In genomic region chr19:6389803-6390202, GRCm38 (mm10) we compare ENCODE assay signal across 8 mouse cellular contexts. TPM values are rescaled to one million over a fixed set of nuclear protein-coding genes. Genes with fewer than 3 reads are reported as not detected.
DNase-seq lines count a peak whose midpoint lies in the region; ATAC-seq and TF ChIP-seq lines count a peak whose summit lies in the region.

No protein-coding gene starts in this region.

- ATAC-seq in forebrain, postnatal 0 days: peak; percentile 56
- peak; percentile 71 for ATAC-seq in liver, embryonic 16.5 days (ENCODE audit: low read depth)

- H3K9ac ChIP-seq in forebrain, postnatal 0 days: peak overlapping the region; percentile 35
- H3K9ac ChIP-seq in liver, embryonic 16.5 days (ENCODE audit: low read depth, low read length): peak overlapping the region; percentile 45; the same call in 1 of the 2 replicates

- TF ChIP-seq CTCF in spleen, adult 2 months (IDR thresholded peaks at IDR 0.05; ENCODE audit: extremely low read depth, insufficient read depth, insufficient read length, insufficient replicate concordance): no peak
- TF ChIP-seq CTCF in forebrain, postnatal 0 days (IDR thresholded peaks at IDR 0.05; ENCODE audit: low read depth): no peak
- TF ChIP-seq CTCF in left cerebral cortex, adult 2 months (IDR thresholded peaks at IDR 0.05): no peak

- DNase-seq in spleen, adult 2 months (ENCODE audit: low read depth in 1 of 2, low spot score in 2 of 2): peak in 1 of 2 experiments; percentile 66
- DNase-seq in spleen, postnatal 14 days (ENCODE audit: low spot score in 2 of 2): no peak
- peak; percentile 25 for DNase-seq in forebrain, postnatal 0 days
- peak; percentile 22 for DNase-seq in retina, embryonic 14.5 days (ENCODE audit: low spot score)
- DNase-seq in left cerebral cortex, adult 2 months (ENCODE audit: extremely low spot score in 1 of 2, low spot score in 2 of 2): no peak
- DNase-seq in kidney, postnatal 10 days: no peak
- DNase-seq in cerebellum, postnatal 4 days (ENCODE audit: low spot score in 2 of 2): no peak

- 12% methylated on average over 16 of the region's 16 CpGs for WGBS in spleen, adult 2 months
- 7% methylated on average over 16 of the region's 16 CpGs for WGBS in forebrain, postnatal 0 days
- WGBS in liver, embryonic 16.5 days (ENCODE audit: insufficient replicate concordance): 5% methylated on average over 16 of the region's 16 CpGs

- no peaks in the 10 kb centered on the region for H3K9me3 ChIP-seq in forebrain, postnatal 0 days (ENCODE audit: low read length)
- H3K9me3 ChIP-seq in liver, embryonic 16.5 days (replicated peaks; ENCODE audit: control insufficient read depth, low read length): no peaks in the 10 kb centered on the region

- no peaks in the 10 kb centered on the region for H3K36me3 ChIP-seq in spleen, adult 2 months (ENCODE audit: control insufficient read depth, insufficient read depth, low read length)
- no peaks in the 10 kb centered on the region for H3K36me3 ChIP-seq in forebrain, postnatal 0 days (ENCODE audit: insufficient read depth)
- H3K36me3 ChIP-seq in liver, embryonic 16.5 days (ENCODE audit: control insufficient read depth, insufficient read depth): no peaks in the 10 kb centered on the region

- intact Hi-C loops in left cerebral cortex, adult 2 months (cut with DNase I): no loop called here

- peaks cover 10% of the 10 kb centered on the region; the same call in 1 of the 2 replicates for H3K4me1 ChIP-seq in spleen, adult 2 months (ENCODE audit: control insufficient read depth, insufficient read depth, insufficient read length)
- no peaks in the 10 kb centered on the region for H3K4me1 ChIP-seq in forebrain, postnatal 0 days (ENCODE audit: insufficient read depth)
- peaks cover 10% of the 10 kb centered on the region for H3K4me1 ChIP-seq in liver, embryonic 16.5 days (ENCODE audit: control insufficient read depth, low read depth, low read length)

- no peak; the same call in 1 of the 2 replicates for TF ChIP-seq POLR2A in spleen, adult 2 months (IDR thresholded peaks at IDR 0.05; ENCODE audit: low read depth, low read length)

- no peaks in the 10 kb centered on the region for H3K27me3 ChIP-seq in spleen, adult 2 months (ENCODE audit: control insufficient read depth, insufficient read depth, low read length)
- H3K27me3 ChIP-seq in forebrain, postnatal 0 days (ENCODE audit: insufficient read depth, low read length): no peaks in the 10 kb centered on the region
- no peaks in the 10 kb centered on the region; the same call in 1 of the 2 replicates for H3K27me3 ChIP-seq in liver, embryonic 16.5 days (ENCODE audit: control insufficient read depth, insufficient read depth, low read depth, low read length)

- H3K4me3 ChIP-seq in spleen, adult 2 months (ENCODE audit: extremely low read depth, insufficient read depth, insufficient read length): peak overlapping the region; percentile 54; the same call in 1 of the 2 replicates
- H3K4me3 ChIP-seq in forebrain, postnatal 0 days (ENCODE audit: low read depth, low read length): peak overlapping the region; percentile 20
- peak overlapping the region; percentile 42 for H3K4me3 ChIP-seq in liver, embryonic 16.5 days (ENCODE audit: low read depth, low read length)
- H3K4me3 ChIP-seq in left cerebral cortex, adult 2 months: no peak overlapping the region

- peak overlapping the region; percentile 52 for H3K4me2 ChIP-seq in forebrain, postnatal 0 days (ENCODE audit: low read depth)
- peak overlapping the region; percentile 48 for H3K4me2 ChIP-seq in liver, embryonic 16.5 days (ENCODE audit: low read depth, low read length)

- peak overlapping the region; percentile 48 for H3K27ac ChIP-seq in spleen, adult 2 months (ENCODE audit: insufficient read depth, low read length)
- H3K27ac ChIP-seq in forebrain, postnatal 0 days (ENCODE audit: low read depth, low read length): no peak overlapping the region
- no peak overlapping the region for H3K27ac ChIP-seq in liver, embryonic 16.5 days (ENCODE audit: low read length)
- H3K27ac ChIP-seq in left cerebral cortex, adult 2 months: no peak overlapping the region

RNA-seq across cellular contexts. Expression of gene Pygm, which starts 5.6 kb away (rescaled TPM):
- 7.3 and 8.1 TPM in 2 replicates for polyA plus RNA-seq in spleen, adult 2 months (2012; rRNA removed)
- 6.2 and 8.8 TPM in 2 replicates for total RNA-seq in forebrain, postnatal 0 days (2014; rRNA removed)
- 4.7 and 7.6 TPM in 2 replicates for polyA plus RNA-seq in forebrain, postnatal 0 days (2015; fragmentation: Nextera tagmentation; extraction: Ambion mirVana)
- 5.8 and 11.2 TPM in 2 replicates for polyA plus RNA-seq in liver, embryonic 16.5 days (2015; fragmentation: Nextera tagmentation; extraction: Ambion mirVana)
- 10 to 100 TPM; 28.4 to 32.7 TPM for total RNA-seq in left cerebral cortex, adult 2 months (2021)

RNA-seq across cellular contexts. Expression of gene Rasgrp2, which starts 9.3 kb away (rescaled TPM):
- polyA plus RNA-seq in spleen, adult 2 months (2012; rRNA removed): 681 and 703 TPM in 2 replicates
- total RNA-seq in forebrain, postnatal 0 days (2014; rRNA removed): 125 and 170 TPM in 2 replicates
- 130 and 150 TPM in 2 replicates for polyA plus RNA-seq in forebrain, postnatal 0 days (2015; fragmentation: Nextera tagmentation; extraction: Ambion mirVana)
- 78.8 and 81.7 TPM in 2 replicates for polyA plus RNA-seq in liver, embryonic 16.5 days (2015; fragmentation: Nextera tagmentation; extraction: Ambion mirVana)
- 10 to 100 TPM; 61.1 to 72.2 TPM for total RNA-seq in left cerebral cortex, adult 2 months (2021)

RNA-seq across cellular contexts. Expression of gene Sf1, which starts 26.3 kb away (rescaled TPM):
- 177 and 239 TPM in 2 replicates for polyA plus RNA-seq in spleen, adult 2 months (2012; rRNA removed)
- 70.0 and 113 TPM in 2 replicates for total RNA-seq in forebrain, postnatal 0 days (2014; rRNA removed)
- 89.7 and 102 TPM in 2 replicates for polyA plus RNA-seq in forebrain, postnatal 0 days (2015; fragmentation: Nextera tagmentation; extraction: Ambion mirVana)
- polyA plus RNA-seq in liver, embryonic 16.5 days (2015; fragmentation: Nextera tagmentation; extraction: Ambion mirVana): 52.1 and 58.4 TPM in 2 replicates
- total RNA-seq in left cerebral cortex, adult 2 months (2021): 100 to 1,000 TPM; 208 to 212 TPM

RNA-seq across cellular contexts. Expression of gene Nrxn2, which starts 28.7 kb away (rescaled TPM):
- polyA plus RNA-seq in spleen, adult 2 months (2012; rRNA removed): 2.2 and 2.9 TPM in 2 replicates
- 213 and 256 TPM in 2 replicates for total RNA-seq in forebrain, postnatal 0 days (2014; rRNA removed)
- polyA plus RNA-seq in forebrain, postnatal 0 days (2015; fragmentation: Nextera tagmentation; extraction: Ambion mirVana): 45.1 and 49.4 TPM in 2 replicates
- 0.39 and 0.50 TPM in 2 replicates for polyA plus RNA-seq in liver, embryonic 16.5 days (2015; fragmentation: Nextera tagmentation; extraction: Ambion mirVana)
- total RNA-seq in left cerebral cortex, adult 2 months (2021): 100 to 1,000 TPM; 618 to 620 TPM

RNA-seq across cellular contexts. Expression of gene Map4k2, which starts 48.9 kb away (rescaled TPM):
- polyA plus RNA-seq in spleen, adult 2 months (2012; rRNA removed): 487 and 792 TPM in 2 replicates
- total RNA-seq in forebrain, postnatal 0 days (2014; rRNA removed): 43.0 and 55.8 TPM in 2 replicates
- polyA plus RNA-seq in forebrain, postnatal 0 days (2015; fragmentation: Nextera tagmentation; extraction: Ambion mirVana): 6.7 and 9.7 TPM in 2 replicates
- 8.2 and 8.6 TPM in 2 replicates for polyA plus RNA-seq in liver, embryonic 16.5 days (2015; fragmentation: Nextera tagmentation; extraction: Ambion mirVana)
- total RNA-seq in left cerebral cortex, adult 2 months (2021): 100 to 1,000 TPM in 1 of 2 experiments, 10 to 100 TPM in 1; 94.9 to 108 TPM

Comparison
In these comparisons a context has a peak if more than half of its experiments do, and no peak if none do; other contexts are left out.
1. DNase-seq: peak in forebrain, postnatal 0 days (single experiment) and retina, embryonic 14.5 days (single experiment); none in spleen, postnatal 14 days (0 of 2), left cerebral cortex, adult 2 months (0 of 2), kidney, postnatal 10 days (single experiment) and cerebellum, postnatal 4 days (0 of 2).